Mouse (Mus musculus) cortical plate, adult 2 months (tissue): ENCODE results near the gene Rdh11.

Experiments used
- CTCF ChIP-seq: fragments of 200-500 bp; IDR thresholded peaks from 2 replicates; pipeline ENCODE4 v1.5.1; 2011; ENCODE audit warnings: mild to moderate bottlenecking, control low read depth, low read length; ENCODE audit not compliant: insufficient read depth; ENCODE audit errors: extremely low read depth
- POLR2A ChIP-seq: fragments of 200-500 bp; IDR thresholded peaks from 2 replicates; pipeline ENCODE4 v1.6.1; 2011; ENCODE audit warnings: mild to moderate bottlenecking, low read length, control low read depth; ENCODE audit not compliant: insufficient read depth; ENCODE audit errors: extremely low read depth

GRCm38 (mm10) chr12:79135105-79135504 lies 57.0 kb downstream of the Rdh11 start:
- TF ChIP-seq CTCF: no peak
- TF ChIP-seq POLR2A: no peak
